Mouse (Mus musculus) spleen, postnatal 14 days (tissue): ENCODE data around the gene Nudt4.

Experiments
- DNase-seq, 2 experiments: peaks; one replicate each; pipeline ENCODE4 v3.0.0; 2021 to 2022; ENCODE audit warnings: low spot score in 2 of 2

Nudt4 gene

DNA sequence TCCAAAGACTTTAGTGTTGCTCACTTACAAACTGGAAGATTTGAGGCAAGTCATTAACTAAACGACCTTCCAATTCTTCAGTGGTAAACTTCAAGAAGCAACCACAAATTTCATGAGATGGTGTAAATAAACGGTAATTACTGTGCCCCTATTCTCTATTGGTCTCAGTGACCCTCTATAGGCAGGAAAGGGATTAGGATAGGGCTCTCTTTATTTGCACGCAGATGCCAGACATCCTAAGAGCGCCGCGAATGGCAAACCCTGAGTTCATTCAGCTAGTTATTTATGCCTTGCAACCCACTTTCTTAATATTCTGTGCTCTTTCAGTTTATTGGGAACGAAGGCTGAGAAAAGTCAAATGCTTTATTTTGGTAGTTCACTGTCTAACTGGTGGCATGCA is 62.9 kb downstream of the Nudt4 start:
- no peak for DNase-seq
